Mouse (Mus musculus): ENCODE data around the gene Wdr62.

DNA sequence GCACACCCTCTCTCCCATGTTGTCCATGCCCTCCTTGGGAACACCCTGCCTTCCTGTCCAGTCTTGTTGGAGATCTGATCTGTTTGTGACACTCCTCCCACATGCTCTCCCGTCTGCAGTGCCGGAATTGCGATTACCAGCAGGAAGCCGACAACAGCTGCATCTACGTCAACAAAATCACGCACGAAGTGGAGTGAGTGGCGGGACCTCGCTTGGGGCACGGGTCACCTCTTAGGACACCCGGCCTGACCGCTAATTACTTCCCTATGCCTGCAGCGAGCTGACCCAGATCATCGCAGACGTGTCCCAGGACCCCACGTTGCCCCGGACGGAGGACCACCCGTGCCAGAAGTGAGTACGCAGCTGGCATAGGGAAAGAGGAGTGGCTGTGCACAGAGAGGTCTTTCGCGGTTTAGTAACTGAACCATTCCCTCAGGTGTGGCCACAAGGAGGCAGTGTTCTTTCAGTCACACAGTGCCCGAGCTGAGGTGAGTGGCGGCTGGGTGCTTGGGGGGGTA is 47.5 kb downstream of the Wdr62 start:
- TF ChIP-seq USF1 (IDR thresholded peaks at IDR 0.05; ENCODE audit: low read depth) (no peak), CTCF (IDR thresholded peaks at IDR 0.05; ENCODE audit: control insufficient read depth, insufficient read depth, insufficient read length) (peak; percentile 35), MAX (IDR thresholded peaks at IDR 0.05) (no peak), MYOD1 (IDR thresholded peaks at IDR 0.05; ENCODE audit: control insufficient read depth, insufficient read length, low read depth) (no peak), MYOG (IDR thresholded peaks at IDR 0.05; ENCODE audit: control insufficient read depth, extremely low read depth, insufficient read length) (no peak), FOSL1 (IDR thresholded peaks at IDR 0.05; ENCODE audit: insufficient read depth, low read length, poor library complexity, severe bottlenecking) (no peak)

All from C2C12 (cell line).